8 mouse cellular contexts compared by ENCODE assay signal in genomic region chr1:127827325-127827724, GRCm38 (mm10). TPM values are rescaled to one million over a fixed set of nuclear protein-coding genes. Genes with fewer than 3 reads are reported as not detected.
DNase-seq lines count a peak whose midpoint lies in the region; ATAC-seq and TF ChIP-seq lines count a peak whose summit lies in the region.

No protein-coding gene starts in this region.

- peak; percentile 73 for TF ChIP-seq CTCF in gastrocnemius, adult 2 months (IDR thresholded peaks at IDR 0.05)

- 17% methylated on average over 2 of the region's 2 CpGs for WGBS in intestine, embryonic 16.5 days

- no peaks in the 10 kb centered on the region for H3K4me1 ChIP-seq in intestine, embryonic 16.5 days (ENCODE audit: control insufficient read depth, insufficient read depth, low read length)

- no peaks in the 10 kb centered on the region for H3K36me3 ChIP-seq in intestine, embryonic 16.5 days (ENCODE audit: control insufficient read depth, insufficient read depth, low read length)
- peaks cover 1% of the 10 kb centered on the region; the same call in 1 of the 2 replicates for H3K36me3 ChIP-seq in splenic B cell, adult 2 months (ENCODE audit: control insufficient read depth, insufficient read depth, low read length, poor library complexity, severe bottlenecking)

- H3K27me3 ChIP-seq in intestine, embryonic 16.5 days (replicated peaks; ENCODE audit: control insufficient read depth, insufficient read depth, low read length) = no peaks in the 10 kb centered on the region
- H3K27me3 ChIP-seq in splenic B cell, adult 2 months (ENCODE audit: control insufficient read depth, insufficient read depth, low read length, poor library complexity, severe bottlenecking) = no peaks in the 10 kb centered on the region; the same call in 1 of the 2 replicates

- H3K4me3 ChIP-seq in gastrocnemius, adult 2 months = no peak overlapping the region
- H3K4me3 ChIP-seq in intestine, embryonic 16.5 days (ENCODE audit: low read length) = no peak overlapping the region

- H3K4me2 ChIP-seq in intestine, embryonic 16.5 days (ENCODE audit: low read depth, low read length) = no peak overlapping the region

- H3K27ac ChIP-seq in gastrocnemius, adult 2 months = no peak overlapping the region
- H3K27ac ChIP-seq in intestine, embryonic 16.5 days (ENCODE audit: low read length) = no peak overlapping the region

- intact Hi-C loops in gastrocnemius, adult 2 months (cut with DNase I) = loop anchor here (5.0 to 10.0 kb wide), 3 partner anchors 40 to 1007 kb away; partner anchors contain the start of gene Rab3gap1

- H3K9ac ChIP-seq in intestine, embryonic 16.5 days (ENCODE audit: low read depth, low read length) = no peak overlapping the region

- no peaks in the 10 kb centered on the region for H3K9me3 ChIP-seq in intestine, embryonic 16.5 days (ENCODE audit: control insufficient read depth, low read length)

- DNase-seq in gastrocnemius, adult 2 months = no peak
- DNase-seq in gastrocnemius, postnatal 10 days = no peak
- peak; percentile 15 for DNase-seq in ovary, postnatal 14 days (ENCODE audit: low spot score)
- no peak for DNase-seq in ovary, postnatal 36 days (ENCODE audit: low spot score)
- DNase-seq in c-Kit-positive CD71-positive TER-119-negative erythroid progenitor cells, embryonic 14.5 days (ENCODE audit: low read depth) = peak; percentile 66
- DNase-seq in splenic B cell, adult 2 months (ENCODE audit: low read depth, low spot score) = peak; percentile 84
- no peak for DNase-seq in right cerebral cortex, postnatal 4 days

- ATAC-seq in intestine, embryonic 16.5 days = peak; percentile 52; the same call in 1 of the 2 replicates

RNA-seq across cellular contexts. Expression of gene Map3k19, which starts 27.5 kb away (rescaled TPM):
- total RNA-seq in gastrocnemius, adult 2 months (2021) = under 1 TPM in 1 of 2 experiments, not detected in 1; 0.08 TPM
- under 1 TPM in 1 of 2 experiments, not detected in 1; 0.14 TPM for total RNA-seq in gastrocnemius, postnatal 10 days (2021)
- not detected in 2 replicates for polyA plus RNA-seq in intestine, embryonic 16.5 days (2015; fragmentation: Nextera tagmentation; extraction: Ambion mirVana)

RNA-seq across cellular contexts. Expression of gene Rab3gap1, which starts 41.2 kb away (rescaled TPM):
- total RNA-seq in gastrocnemius, adult 2 months (2021) = 10 to 100 TPM; 25.0 to 26.6 TPM
- total RNA-seq in gastrocnemius, postnatal 10 days (2021) = 10 to 100 TPM; 24.1 to 26.5 TPM
- 19.9 and 20.3 TPM in 2 replicates for polyA plus RNA-seq in intestine, embryonic 16.5 days (2015; fragmentation: Nextera tagmentation; extraction: Ambion mirVana)

RNA-seq across cellular contexts. Expression of gene Ccnt2, which starts 53.4 kb away (rescaled TPM):
- 10 to 100 TPM; 20.6 to 28.0 TPM for total RNA-seq in gastrocnemius, adult 2 months (2021)
- 10 to 100 TPM; 19.9 to 34.7 TPM for total RNA-seq in gastrocnemius, postnatal 10 days (2021)
- polyA plus RNA-seq in intestine, embryonic 16.5 days (2015; fragmentation: Nextera tagmentation; extraction: Ambion mirVana) = 47.8 and 51.5 TPM in 2 replicates

Comparison
In these comparisons a context has a peak if more than half of its experiments do, and no peak if none do; other contexts are left out.
1. DNase-seq: peak in ovary, postnatal 14 days (single experiment), c-Kit-positive CD71-positive TER-119-negative erythroid progenitor cells, embryonic 14.5 days (single experiment) and splenic B cell, adult 2 months (single experiment); none in gastrocnemius, adult 2 months (single experiment), gastrocnemius, postnatal 10 days (single experiment), ovary, postnatal 36 days (single experiment) and right cerebral cortex, postnatal 4 days (single experiment).